Mouse (Mus musculus): Measurements from ENCODE around the gene Smad1.

Smad1 gene

DNA sequence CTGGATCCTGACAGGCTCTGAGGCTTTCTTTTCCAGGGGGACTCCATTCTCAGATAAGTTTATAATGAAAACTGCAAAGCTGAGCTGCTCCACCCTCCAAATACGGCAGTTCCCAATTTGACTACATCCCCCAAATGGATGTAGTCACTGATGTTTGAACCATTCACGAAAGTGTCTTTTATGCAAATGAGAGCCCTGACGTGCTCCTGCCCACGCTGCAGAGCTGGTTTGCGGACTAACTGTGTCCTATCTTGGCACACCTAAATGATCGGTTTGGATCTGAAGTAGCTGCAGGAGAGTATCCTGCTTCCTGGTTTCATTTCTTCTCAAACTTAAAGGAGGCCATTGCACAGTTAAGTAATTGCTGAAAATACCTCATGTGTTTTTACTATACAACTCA lies 6.7 kb downstream of the Smad1 start:
- Histone ChIP-seq H3K36me3 (ENCODE audit: control insufficient read depth, insufficient read depth, low read length, poor library complexity, severe bottlenecking) (no peaks in the 10 kb centered on the region), H3K27me3 (ENCODE audit: control insufficient read depth, insufficient read depth, low read length, poor library complexity, severe bottlenecking) (no peaks in the 10 kb centered on the region)
- peak; percentile 19 for DNase-seq (ENCODE audit: low read depth, low spot score)

DNA sequence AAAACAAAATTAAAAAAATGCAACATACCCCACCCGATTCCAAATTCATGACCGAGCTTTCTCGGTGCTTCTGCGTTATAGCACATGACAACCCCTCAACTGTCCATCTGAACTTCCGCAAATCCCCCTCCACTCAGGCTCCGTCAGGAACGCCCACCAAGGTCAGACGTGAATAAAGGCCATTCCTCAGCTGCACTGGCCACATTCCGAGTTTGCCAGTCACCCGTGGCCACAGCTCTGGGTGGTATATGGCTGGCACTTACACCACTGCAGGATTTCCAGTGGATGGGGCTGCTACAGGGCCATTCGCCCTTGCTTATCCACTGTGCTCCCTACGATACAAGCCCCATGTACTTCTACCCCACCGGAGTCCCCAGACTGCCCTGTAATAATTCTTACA lies 7.9 kb downstream of the Smad1 start:
- no peaks in the 10 kb centered on the region for H3K36me3 ChIP-seq (ENCODE audit: control insufficient read depth, insufficient read depth, low read length, poor library complexity, severe bottlenecking)
- H3K27me3 ChIP-seq (ENCODE audit: control insufficient read depth, insufficient read depth, low read length, poor library complexity, severe bottlenecking), result no peaks in the 10 kb centered on the region
- no peak for DNase-seq (ENCODE audit: low read depth, low spot score)

DNA sequence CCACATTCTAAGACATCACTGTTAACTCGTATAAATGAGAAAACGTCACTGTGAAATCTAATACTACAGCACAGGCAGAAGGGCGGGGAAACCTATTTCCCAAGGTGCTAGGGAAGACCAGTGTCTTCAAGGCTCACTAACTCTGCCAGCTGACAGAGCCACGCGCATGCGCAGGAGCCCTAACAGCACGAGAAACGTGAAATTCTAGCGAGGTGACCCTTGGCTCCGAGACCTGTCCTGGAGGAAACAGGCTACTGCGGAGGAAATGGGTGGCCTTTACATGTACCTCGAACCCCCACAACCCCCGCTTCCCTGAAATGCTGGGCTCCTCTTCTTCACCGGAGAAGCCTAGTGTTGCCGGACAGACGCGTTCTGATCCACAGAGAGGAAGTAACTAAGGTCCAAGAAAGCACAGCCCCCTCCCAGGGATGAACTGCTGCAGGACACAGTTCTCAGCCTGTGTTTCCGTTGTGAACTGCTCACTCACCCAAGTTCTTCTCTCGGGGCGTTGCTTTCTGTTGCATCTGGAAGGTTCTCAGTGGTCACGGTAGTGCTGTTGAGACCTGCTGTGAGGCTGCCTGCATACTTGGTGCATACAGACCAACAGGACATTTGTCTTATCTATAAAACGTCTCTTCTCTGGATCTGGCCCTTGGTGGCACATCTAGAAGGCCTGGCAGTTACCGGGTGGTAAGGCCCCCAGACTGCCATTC lies 10.1 kb downstream of the Smad1 start:
- no peaks in the 10 kb centered on the region for H3K27me3 ChIP-seq (ENCODE audit: control insufficient read depth, insufficient read depth, low read length, poor library complexity, severe bottlenecking)
- DNase-seq (ENCODE audit: low read depth, low spot score), result no peak

DNA sequence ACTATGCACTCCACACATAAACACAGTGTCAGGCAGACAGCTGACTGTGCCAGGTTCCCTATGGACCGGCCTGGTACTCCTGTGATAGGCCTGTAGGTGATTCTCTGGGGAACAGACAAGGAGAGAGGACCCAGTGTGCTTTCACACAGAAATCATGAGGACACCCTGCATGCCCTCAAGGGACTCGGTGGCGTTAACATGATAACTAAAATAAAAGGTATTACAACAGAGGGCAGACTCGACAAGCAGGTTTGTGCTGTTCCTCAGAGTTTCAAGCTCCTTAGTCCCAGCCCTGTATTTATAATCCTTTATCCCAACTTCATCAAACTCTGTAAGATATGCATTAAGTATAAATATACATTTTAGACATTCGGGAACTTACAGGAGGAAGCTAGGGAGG lies 12.5 kb downstream of the Smad1 start:
- Histone ChIP-seq H3K27me3 (ENCODE audit: control insufficient read depth, insufficient read depth, low read length, poor library complexity, severe bottlenecking) (no peaks in the 10 kb centered on the region), H3K36me3 (ENCODE audit: control insufficient read depth, insufficient read depth, low read length, poor library complexity, severe bottlenecking) (no peaks in the 10 kb centered on the region)
- no peak for DNase-seq (ENCODE audit: low read depth, low spot score)

More for the DNA sequence above, 10.1 kb downstream of the Smad1 start:
- H3K36me3 ChIP-seq (ENCODE audit: control insufficient read depth, insufficient read depth, low read length, poor library complexity, severe bottlenecking), result no peaks in the 10 kb centered on the region

DNA sequence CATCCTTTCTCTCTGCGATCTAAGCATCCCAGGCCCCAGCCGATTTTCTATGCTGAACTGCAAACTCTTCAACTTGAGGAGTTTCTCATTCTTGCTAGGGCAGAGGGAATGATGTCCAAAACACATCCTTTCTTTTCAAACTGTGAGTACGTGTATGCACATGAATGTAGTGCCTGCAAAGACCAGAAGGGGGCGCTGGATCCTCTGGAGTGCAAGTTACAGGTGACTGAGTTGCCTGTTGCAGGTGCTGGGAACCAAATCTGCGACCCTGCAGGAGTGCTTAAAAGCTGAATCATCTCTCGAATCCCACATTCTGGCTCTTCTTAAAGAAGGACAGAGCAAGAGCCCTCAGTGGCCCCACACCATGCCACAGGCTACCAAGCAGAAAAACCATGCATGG lies 13.0 kb downstream of the Smad1 start:
- Histone ChIP-seq H3K36me3 (ENCODE audit: control insufficient read depth, insufficient read depth, low read length, poor library complexity, severe bottlenecking) (no peaks in the 10 kb centered on the region), H3K27me3 (ENCODE audit: control insufficient read depth, insufficient read depth, low read length, poor library complexity, severe bottlenecking) (no peaks in the 10 kb centered on the region)
- peak; percentile 19 for DNase-seq (ENCODE audit: low read depth, low spot score)

GRCm38 (mm10) chr8:79384276-79385271 lies 14.7 kb downstream of the Smad1 start:
- no peaks in the 10 kb centered on the region for H3K36me3 ChIP-seq (ENCODE audit: control insufficient read depth, insufficient read depth, low read length, poor library complexity, severe bottlenecking)
- no peak for DNase-seq (ENCODE audit: low read depth, low spot score)
- H3K27me3 ChIP-seq (ENCODE audit: control insufficient read depth, insufficient read depth, low read length, poor library complexity, severe bottlenecking), result no peaks in the 10 kb centered on the region

GRCm38 (mm10) chr8:79382857-79383262 lies 16.5 kb downstream of the Smad1 start:
- Histone ChIP-seq H3K36me3 (ENCODE audit: control insufficient read depth, insufficient read depth, low read length, poor library complexity, severe bottlenecking) (no peaks in the 10 kb centered on the region), H3K27me3 (ENCODE audit: control insufficient read depth, insufficient read depth, low read length, poor library complexity, severe bottlenecking) (no peaks in the 10 kb centered on the region)
- DNase-seq (ENCODE audit: low read depth, low spot score), result no peak

DNA sequence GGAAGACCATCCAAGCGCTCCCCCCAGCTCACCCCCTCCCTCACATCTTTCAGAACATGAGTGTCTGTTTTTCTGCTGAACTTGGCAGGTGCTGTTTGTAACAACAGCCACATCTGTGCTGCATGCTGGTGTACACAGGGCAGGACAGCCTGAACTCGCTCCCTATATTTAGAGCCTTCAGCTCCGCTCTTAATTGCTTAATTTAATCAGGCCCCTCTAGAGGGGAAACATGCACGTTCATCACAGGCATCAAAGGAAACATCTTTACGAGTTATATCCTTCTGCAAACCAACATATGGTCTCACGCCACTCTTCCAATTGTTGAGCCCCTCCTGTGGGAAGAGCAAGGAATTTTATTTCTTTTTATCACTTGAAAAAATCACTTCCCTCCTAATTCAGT lies 17.5 kb downstream of the Smad1 start:
- H3K27me3 ChIP-seq (ENCODE audit: control insufficient read depth, insufficient read depth, low read length, poor library complexity, severe bottlenecking), result no peaks in the 10 kb centered on the region
- DNase-seq (ENCODE audit: low read depth, low spot score), result no peak
- no peaks in the 10 kb centered on the region for H3K36me3 ChIP-seq (ENCODE audit: control insufficient read depth, insufficient read depth, low read length, poor library complexity, severe bottlenecking)

DNA sequence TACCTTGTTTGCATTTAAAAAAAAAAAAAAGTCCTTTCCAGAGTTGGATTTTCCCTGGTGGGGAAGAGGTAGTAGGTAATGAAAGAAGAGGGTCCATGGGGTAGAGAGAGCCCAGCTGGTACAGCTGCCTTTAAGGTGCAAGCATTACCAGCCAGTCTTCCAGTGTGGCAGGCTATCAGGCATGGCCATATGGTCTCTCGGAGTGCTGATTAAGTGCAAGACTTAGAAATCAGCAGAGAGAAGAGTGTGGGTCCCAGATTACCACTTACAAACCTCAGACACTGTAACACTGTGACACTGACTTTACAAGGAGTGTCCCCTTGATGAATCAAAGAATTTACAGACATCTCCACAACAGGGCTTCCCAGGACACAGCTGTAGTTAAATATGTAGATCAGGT lies 18.9 kb downstream of the Smad1 start:
- DNase-seq (ENCODE audit: low read depth, low spot score), result no peak
- Histone ChIP-seq H3K27me3 (ENCODE audit: control insufficient read depth, insufficient read depth, low read length, poor library complexity, severe bottlenecking) (no peaks in the 10 kb centered on the region), H3K36me3 (ENCODE audit: control insufficient read depth, insufficient read depth, low read length, poor library complexity, severe bottlenecking) (no peaks in the 10 kb centered on the region)

GRCm38 (mm10) chr8:79379971-79380370 lies 19.3 kb downstream of the Smad1 start:
- Histone ChIP-seq H3K36me3 (ENCODE audit: control insufficient read depth, insufficient read depth, low read length, poor library complexity, severe bottlenecking) (no peaks in the 10 kb centered on the region), H3K27me3 (ENCODE audit: control insufficient read depth, insufficient read depth, low read length, poor library complexity, severe bottlenecking) (no peaks in the 10 kb centered on the region)
- DNase-seq (ENCODE audit: low read depth, low spot score), result no peak

DNA sequence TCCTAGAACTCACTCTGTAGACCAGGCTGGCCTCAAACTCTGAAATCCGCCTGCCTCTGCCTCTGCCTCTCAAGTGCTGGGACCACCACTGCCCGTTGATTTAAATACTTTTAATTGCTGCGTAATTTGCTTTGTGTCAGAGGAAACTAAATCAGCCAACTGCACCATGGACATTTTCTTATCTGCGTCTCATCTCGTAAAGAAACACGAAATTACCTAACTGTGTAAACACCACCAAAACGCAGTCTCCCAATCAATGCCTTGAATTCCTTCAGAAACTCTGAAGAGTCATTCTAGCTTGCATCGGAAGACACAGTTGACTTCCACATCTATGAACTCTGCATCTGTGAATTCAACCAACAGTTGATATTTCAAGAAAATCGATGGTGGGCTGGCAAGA lies 22.7 kb downstream of the Smad1 start:
- no peaks in the 10 kb centered on the region for H3K36me3 ChIP-seq (ENCODE audit: control insufficient read depth, insufficient read depth, low read length, poor library complexity, severe bottlenecking)
- H3K27me3 ChIP-seq (ENCODE audit: control insufficient read depth, insufficient read depth, low read length, poor library complexity, severe bottlenecking), result no peaks in the 10 kb centered on the region
- DNase-seq (ENCODE audit: low read depth, low spot score), result no peak

DNA sequence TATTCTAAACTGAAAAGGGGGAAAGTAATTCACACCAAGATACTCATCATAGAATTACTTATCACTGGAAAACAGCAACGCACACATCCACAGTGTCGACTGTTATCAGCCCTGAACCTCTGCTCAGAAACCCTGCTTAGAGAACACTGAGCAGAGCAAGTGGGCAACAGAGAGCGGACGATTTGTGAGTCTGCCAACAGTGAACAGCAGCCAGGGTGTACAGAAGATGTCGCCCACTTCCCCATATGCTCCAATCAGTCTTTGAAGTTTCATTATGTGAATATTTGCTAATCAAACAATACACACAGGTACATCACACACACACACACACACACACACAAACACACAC lies 23.6 kb downstream of the Smad1 start:
- no peaks in the 10 kb centered on the region for H3K36me3 ChIP-seq (ENCODE audit: control insufficient read depth, insufficient read depth, low read length, poor library complexity, severe bottlenecking)
- no peak for DNase-seq (ENCODE audit: low read depth, low spot score)
- no peaks in the 10 kb centered on the region for H3K27me3 ChIP-seq (ENCODE audit: control insufficient read depth, insufficient read depth, low read length, poor library complexity, severe bottlenecking)

DNA sequence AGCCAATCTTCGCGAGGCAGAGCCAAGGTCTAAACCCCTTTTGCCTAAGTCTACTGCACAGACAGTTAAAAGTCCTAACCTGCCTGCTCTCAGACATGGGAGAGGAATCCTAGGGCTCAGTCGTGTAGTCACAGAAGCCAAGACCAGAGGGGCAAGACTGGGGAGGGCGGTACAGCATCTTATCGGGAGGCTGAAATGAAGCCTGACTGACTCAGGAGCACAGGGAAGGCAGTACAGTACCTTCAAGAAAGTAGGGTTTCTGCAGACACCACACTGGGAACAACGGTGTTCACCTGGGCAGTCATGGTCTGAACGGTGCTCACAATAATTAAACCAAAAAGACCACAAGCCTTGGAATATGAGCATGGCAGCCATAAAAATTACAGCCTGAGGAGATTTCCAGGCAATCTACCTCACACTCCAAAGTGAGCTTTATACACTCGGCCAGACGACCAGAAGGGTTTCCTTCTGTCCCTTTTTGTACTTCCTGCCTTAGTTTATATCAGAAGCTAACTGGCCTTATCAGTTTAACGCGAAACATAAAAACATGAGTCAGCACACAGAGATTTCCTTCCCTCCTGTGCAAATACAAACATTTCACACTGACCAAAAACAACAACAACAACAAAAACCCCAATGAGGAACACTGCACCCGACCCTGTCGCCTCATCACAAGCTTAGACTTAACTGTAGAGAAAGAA lies 24.1 kb downstream of the Smad1 start:
- no peak for DNase-seq (ENCODE audit: low read depth, low spot score)
- no peaks in the 10 kb centered on the region for H3K27me3 ChIP-seq (ENCODE audit: control insufficient read depth, insufficient read depth, low read length, poor library complexity, severe bottlenecking)
- no peaks in the 10 kb centered on the region for H3K36me3 ChIP-seq (ENCODE audit: control insufficient read depth, insufficient read depth, low read length, poor library complexity, severe bottlenecking)

DNA sequence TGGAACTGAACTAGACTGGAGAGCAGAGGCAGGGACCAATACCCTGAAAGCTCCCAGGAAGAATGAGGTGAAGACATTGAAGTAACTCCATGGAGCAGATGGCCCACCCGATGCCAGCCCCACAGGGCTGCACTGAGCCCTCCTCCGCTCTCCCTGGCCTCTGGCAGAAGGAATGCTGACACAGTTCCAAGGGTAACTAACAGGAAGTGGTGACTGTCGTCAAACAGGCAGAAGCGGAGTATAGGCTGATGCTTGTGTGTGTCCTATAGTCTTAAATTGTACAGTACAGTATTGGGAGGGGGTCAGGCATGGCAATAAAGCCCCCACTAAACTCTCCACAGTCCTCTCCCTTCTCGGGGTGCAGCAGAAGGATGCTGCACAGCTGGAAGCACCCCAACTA lies 24.9 kb downstream of the Smad1 start:
- no peaks in the 10 kb centered on the region for H3K27me3 ChIP-seq (ENCODE audit: control insufficient read depth, insufficient read depth, low read length, poor library complexity, severe bottlenecking)
- no peak for DNase-seq (ENCODE audit: low read depth, low spot score)
- H3K36me3 ChIP-seq (ENCODE audit: control insufficient read depth, insufficient read depth, low read length, poor library complexity, severe bottlenecking), result no peaks in the 10 kb centered on the region

GRCm38 (mm10) chr8:79373563-79373962 lies 25.8 kb downstream of the Smad1 start:
- H3K27me3 ChIP-seq (ENCODE audit: control insufficient read depth, insufficient read depth, low read length, poor library complexity, severe bottlenecking), result no peaks in the 10 kb centered on the region
- no peak for DNase-seq (ENCODE audit: low read depth, low spot score)
- no peaks in the 10 kb centered on the region for H3K36me3 ChIP-seq (ENCODE audit: control insufficient read depth, insufficient read depth, low read length, poor library complexity, severe bottlenecking)

Data from splenic B cell, adult 2 months (primary cell).